Mouse (Mus musculus) heart, adult 9 months (tissue): ENCODE measurements around the gene Echdc2.

Experiments
- DNase-seq, 2 experiments: peaks; one replicate each; pipeline ENCODE4 v3.0.0; 2022; ENCODE audit warnings: low spot score in 2 of 2

Gene Echdc2

DNA sequence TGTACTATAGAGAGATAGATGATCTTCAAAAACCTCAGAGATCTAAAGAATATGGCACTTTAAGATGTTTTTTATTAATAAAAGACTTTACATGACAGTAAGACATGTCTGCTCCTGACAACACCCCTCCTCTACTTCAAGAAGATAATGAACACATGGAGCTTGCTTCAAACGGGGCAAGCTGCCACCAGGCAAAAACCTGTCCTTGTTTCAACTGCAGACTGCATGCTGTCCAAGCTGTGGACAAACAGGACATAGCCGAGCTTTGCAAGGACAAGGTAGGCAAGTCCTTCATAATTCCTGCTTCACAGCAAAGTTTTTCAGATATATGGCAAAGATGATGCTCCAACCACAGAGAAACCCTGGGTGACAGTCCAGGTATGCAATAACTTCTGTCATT is 34.0 kb downstream of the Echdc2 start:
- DNase-seq: no peak

DNA sequence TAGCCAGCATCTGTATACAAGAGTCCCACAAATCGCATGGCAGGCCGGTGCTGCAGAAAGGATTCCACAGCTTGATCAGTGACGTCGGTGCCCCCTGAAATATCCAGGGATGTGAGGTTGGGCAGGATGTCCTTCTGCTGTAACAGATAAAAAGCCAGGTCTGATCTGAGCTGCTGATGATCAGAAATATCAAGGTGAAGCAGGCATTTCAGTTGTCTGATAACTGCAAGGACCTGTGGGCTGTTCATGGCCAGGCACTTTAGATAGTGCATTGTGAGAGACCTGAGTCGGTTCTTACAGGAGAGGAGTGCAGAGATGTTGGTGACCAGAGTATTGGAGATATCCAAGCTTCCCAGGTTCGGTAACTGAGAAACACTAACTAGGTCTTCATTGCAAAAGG is 39.4 kb downstream of the Echdc2 start:
- no peak for DNase-seq

DNA sequence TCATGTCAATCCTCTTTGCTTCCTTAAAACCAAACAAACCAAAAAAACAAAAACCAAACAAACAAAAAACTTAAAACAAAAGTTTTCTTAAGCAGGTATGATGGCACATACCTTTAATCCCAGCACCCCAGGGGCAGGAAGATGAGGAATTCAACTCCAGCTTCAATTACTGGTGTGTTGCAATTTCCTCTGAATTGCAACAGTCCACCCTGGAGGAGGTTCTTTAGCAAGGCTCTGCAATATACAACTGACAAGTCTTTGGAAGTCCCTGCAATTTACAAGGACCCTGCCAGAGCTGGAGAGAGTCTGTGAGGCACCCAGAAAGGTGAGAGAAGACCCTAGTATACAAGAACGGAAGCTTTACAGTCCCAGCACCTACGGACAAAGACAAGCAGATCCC is 47.8 kb downstream of the Echdc2 start:
- DNase-seq: no peak

DNA sequence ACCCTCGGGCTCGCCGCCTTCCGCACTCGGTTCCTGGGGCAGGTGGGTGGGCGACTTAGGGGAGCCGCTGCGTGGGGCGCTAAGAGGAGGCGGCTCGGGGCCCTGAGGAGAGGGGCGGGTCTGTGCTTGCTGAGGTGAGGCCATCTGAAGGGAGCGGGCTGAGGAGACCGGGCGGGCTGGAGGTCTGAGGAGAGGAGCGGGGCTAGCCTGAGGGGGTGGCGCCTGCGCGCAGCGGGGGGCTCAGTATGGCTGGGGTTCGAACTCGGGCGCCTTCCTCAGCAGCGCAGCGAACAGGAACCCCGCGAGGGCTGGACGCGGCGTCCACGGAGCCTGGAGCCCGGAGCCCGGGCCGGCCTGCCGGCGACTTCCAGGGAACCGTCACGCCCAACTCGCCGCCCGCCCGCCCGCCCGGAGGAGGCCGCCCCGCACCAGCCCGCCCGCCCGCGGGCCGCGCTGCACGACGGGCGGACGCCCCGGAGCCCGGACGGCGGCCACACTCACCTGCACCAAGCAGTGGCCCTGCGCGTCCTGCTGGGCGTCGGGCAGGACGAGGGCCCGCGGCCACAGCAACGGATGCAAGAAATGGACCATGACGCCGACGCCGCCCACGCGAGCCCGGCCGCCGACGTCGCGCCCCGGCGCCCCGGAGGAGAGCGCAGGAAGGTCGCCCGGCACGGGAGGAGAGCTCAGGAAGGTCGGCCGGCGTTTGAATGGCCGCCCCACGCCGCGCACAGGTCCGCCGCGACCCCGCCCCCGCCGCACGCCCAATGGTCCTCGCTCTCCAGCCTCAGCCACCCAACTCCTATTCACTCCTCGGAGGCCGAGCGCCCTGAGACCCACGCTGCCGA is 52.3 kb downstream of the Echdc2 start, which contains the start of gene Zyg11a:
TSS of gene Zyg11a (minus strand) at position 717 of the 848 bp plus-strand sequence.
- no peak for DNase-seq

GRCm38 (mm10) chr4:108219019-108219418 is 53.8 kb downstream of the Echdc2 start:
- DNase-seq: no peak

DNA sequence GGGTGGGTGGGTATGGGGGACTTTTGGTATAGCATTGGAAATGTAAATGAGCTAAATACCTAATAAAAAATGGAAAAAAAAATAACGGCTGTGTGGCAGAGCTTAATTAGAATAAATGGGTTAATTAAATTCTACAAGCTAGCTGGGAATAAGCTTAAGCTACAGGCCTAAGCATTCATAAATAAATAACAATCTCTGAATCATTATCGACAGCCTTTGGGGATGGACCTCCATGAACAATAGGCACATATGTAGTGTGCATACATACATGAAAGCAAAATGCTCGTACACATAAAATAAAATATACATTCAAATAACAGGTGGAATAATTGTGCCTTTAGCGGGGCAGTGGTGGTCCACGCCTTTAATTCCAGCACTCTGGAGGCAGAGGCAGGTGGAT is 57.3 kb downstream of the Echdc2 start:
- no peak for DNase-seq

GRCm38 (mm10) chr4:108225341-108225872 is 60.2 kb downstream of the Echdc2 start:
- DNase-seq: no peak
